Mouse (Mus musculus): ENCODE measurements around the gene Foxc1. TPM values are rescaled to one million over a fixed set of nuclear protein-coding genes. Genes with fewer than 3 reads are reported as not detected.

Gene Foxc1
- polyA plus RNA-seq (2015; fragmentation: Illumina TruSeq; extraction: RNeasy Lipid Tissue Mini Kit (QIAGEN cat#74804); ENCODE audit: low read depth, low replicate concordance) = 1.4 TPM

DNA sequence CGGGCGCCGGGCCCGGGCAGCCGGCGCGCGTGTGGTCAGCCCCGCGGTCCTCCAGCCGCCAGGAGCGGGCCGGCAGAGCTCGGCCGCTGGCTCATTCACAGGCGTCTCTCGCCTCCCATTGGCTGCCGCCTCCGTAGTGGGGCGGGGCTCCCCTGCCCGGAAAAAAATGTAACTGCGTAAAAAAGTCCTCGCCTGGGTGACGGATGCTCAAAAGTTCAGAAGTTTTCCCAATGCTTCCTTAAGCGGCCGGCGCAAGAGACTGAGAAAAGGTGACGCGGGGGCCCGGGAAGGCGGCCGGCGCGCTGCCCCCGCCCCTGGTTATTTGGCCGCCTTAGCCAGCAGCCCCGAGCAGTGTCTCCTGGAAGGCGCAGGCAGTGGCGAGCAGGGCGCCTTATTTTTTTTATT, at the start of gene Foxc1:
Gene Foxc1 (plus strand): TSS at position 206 of the 405 bp plus-strand sequence.

Other genes starting within 250 kb of the Foxc1 start
- gene A530084C06Rik, start 247.3 kb upstream of the Foxc1 start, polyA plus RNA-seq (2015; fragmentation: Illumina TruSeq; extraction: RNeasy Lipid Tissue Mini Kit (QIAGEN cat#74804); ENCODE audit: low read depth, low replicate concordance) = 0.18 TPM
- 2.6 TPM for gene Foxf2, start 180.8 kb upstream of the Foxc1 start, polyA plus RNA-seq (2015; fragmentation: Illumina TruSeq; extraction: RNeasy Lipid Tissue Mini Kit (QIAGEN cat#74804); ENCODE audit: low read depth, low replicate concordance)

All from brain, adult 10 weeks (tissue).